Mouse (Mus musculus): ENCODE data around the gene Med11.

DNA sequence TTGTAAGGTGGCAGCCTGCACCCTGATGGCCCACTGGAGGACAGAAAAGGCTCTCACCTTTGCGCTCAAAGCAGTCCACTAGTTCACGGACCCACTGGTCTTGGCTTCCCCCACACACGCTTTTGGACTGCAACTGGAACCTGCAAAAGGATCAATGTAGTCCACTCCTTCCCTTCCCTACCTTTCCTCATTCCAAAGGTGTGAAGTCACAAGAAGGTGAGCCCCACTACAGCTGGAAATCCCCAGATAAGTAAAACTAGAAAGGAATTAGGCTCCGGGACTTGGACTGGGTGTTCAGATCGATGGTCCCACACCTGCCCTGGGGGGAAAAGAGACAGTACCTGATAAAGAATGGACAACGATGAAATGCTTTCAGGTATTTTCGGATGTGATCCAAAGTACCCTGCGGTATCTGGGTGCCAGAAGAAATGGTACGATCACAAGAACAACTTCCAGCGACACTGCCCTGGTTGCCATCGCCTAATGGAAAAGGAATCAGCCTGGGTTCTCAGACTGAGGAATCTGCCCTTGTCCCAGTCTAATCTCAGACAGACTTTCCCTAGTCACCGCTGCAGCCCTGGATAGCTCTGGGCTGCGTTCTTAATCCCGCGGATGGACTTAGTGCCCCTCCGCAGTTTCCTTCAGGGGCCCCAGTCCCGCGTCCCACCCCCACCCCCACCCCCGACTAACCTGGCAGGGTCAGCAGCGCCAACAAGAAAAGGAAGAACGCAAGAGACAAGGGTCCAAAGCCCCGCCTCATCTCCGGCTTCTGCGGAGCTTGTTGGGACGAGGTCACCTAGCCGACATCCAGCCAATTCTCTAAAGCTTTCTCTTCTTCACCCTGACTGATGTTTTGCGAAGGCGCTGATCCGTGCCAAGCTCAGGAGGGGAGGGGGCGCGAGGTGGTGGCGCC lies 7.2 kb downstream of the Med11 start, which contains the start of gene Zmynd15:
- TF ChIP-seq CTCF (IDR thresholded peaks at IDR 0.05) (no peak), EP300 (IDR thresholded peaks at IDR 0.05) (no peak)

Data from lung, postnatal 0 days (tissue).